Mouse (Mus musculus) bone marrow macrophage, adult 2 months (primary cell): Measurements from ENCODE around the gene Hyal2.

Experiments used
- CTCF ChIP-seq: IDR thresholded peaks from 2 replicates; pipeline ENCODE4 v1.5.1; 2012; ENCODE audit warnings: low read depth, mild to moderate bottlenecking, low read length, moderate library complexity
- POLR2A ChIP-seq: IDR thresholded peaks from 2 replicates; pipeline ENCODE4 v1.6.1; 2012; ENCODE audit warnings: mild to moderate bottlenecking, low read depth, low read length, borderline replicate concordance

GRCm38 (mm10) chr9:107601275-107601674, 33.5 kb downstream of the Hyal2 start:
- TF ChIP-seq CTCF, result no peak
- TF ChIP-seq POLR2A, result no peak
